ENCODE assay signal across 8 mouse cellular contexts in genomic region chr11:103080323-103081091, GRCm38 (mm10). TPM values are rescaled to one million over a fixed set of nuclear protein-coding genes. Genes with fewer than 3 reads are reported as not detected.
DNase-seq lines count a peak whose midpoint lies in the region; ATAC-seq and TF ChIP-seq lines count a peak whose summit lies in the region.

No protein-coding gene starts in this region.

- H3K4me3 ChIP-seq in testis, adult 2 months (ENCODE audit: control insufficient read depth, low read depth, low read length): peak overlapping the region; percentile 0
- H3K4me3 ChIP-seq in intestine, embryonic 16.5 days (ENCODE audit: low read length): peak overlapping the region; percentile 43
- peak overlapping the region; percentile 25 for H3K4me3 ChIP-seq in neural tube, embryonic 11.5 days (ENCODE audit: low read depth, low read length)

- no peak for TF ChIP-seq POLR2A in testis, adult 2 months (IDR thresholded peaks at IDR 0.05; ENCODE audit: control insufficient read depth, low read depth, low read length)

- no peaks in the 10 kb centered on the region for H3K36me3 ChIP-seq in testis, adult 2 months (ENCODE audit: control insufficient read depth, insufficient read depth, low read length)
- H3K36me3 ChIP-seq in intestine, embryonic 16.5 days (ENCODE audit: control insufficient read depth, insufficient read depth, low read length): no peaks in the 10 kb centered on the region
- H3K36me3 ChIP-seq in neural tube, embryonic 11.5 days (ENCODE audit: control insufficient read depth, insufficient read depth, low read length): no peaks in the 10 kb centered on the region

- H3K9ac ChIP-seq in intestine, embryonic 16.5 days (ENCODE audit: low read depth, low read length): peak overlapping the region; percentile 51; the same call in 1 of the 2 replicates
- H3K9ac ChIP-seq in neural tube, embryonic 11.5 days (ENCODE audit: low read length): peak overlapping the region; percentile 39

- H3K27ac ChIP-seq in testis, adult 2 months (ENCODE audit: control insufficient read depth, insufficient read depth, low read depth, low read length): no peak overlapping the region
- no peak overlapping the region for H3K27ac ChIP-seq in intestine, embryonic 16.5 days (ENCODE audit: low read length)
- H3K27ac ChIP-seq in neural tube, embryonic 11.5 days (ENCODE audit: low read depth, low read length): no peak overlapping the region

- no peak for TF ChIP-seq CTCF in testis, adult 2 months (IDR thresholded peaks at IDR 0.05; ENCODE audit: control insufficient read depth, insufficient read depth, insufficient replicate concordance, low read depth, low read length)

- H3K4me1 ChIP-seq in testis, adult 2 months (ENCODE audit: control insufficient read depth, insufficient read depth, low read length): peaks cover 10% of the 10 kb centered on the region
- peaks cover 7% of the 10 kb centered on the region; the same call in 1 of the 2 replicates for H3K4me1 ChIP-seq in intestine, embryonic 16.5 days (ENCODE audit: control insufficient read depth, insufficient read depth, low read length)
- H3K4me1 ChIP-seq in neural tube, embryonic 11.5 days (ENCODE audit: control insufficient read depth, insufficient read depth, low read length): 0 out of 2 replicates have a peak, but pooled peaks cover 4% of the 10 kb centered on the region

- H3K4me2 ChIP-seq in intestine, embryonic 16.5 days (ENCODE audit: low read depth, low read length): peak overlapping the region; percentile 55
- peak overlapping the region; percentile 53 for H3K4me2 ChIP-seq in neural tube, embryonic 11.5 days (ENCODE audit: low read depth)

- no peak for DNase-seq in frontal cortex, postnatal 14 days (ENCODE audit: low spot score in 2 of 2)
- DNase-seq in testis, postnatal 10 days (ENCODE audit: low spot score): no peak
- DNase-seq in neural tube, embryonic 11.5 days (ENCODE audit: low spot score): peak; percentile 47
- no peak for DNase-seq in layer of hippocampus, postnatal 25 days (ENCODE audit: extremely low spot score in 1 of 2, low spot score in 1 of 2)
- DNase-seq in right cerebral cortex, postnatal 4 days: no peak

- ATAC-seq in frontal cortex, adult (ENCODE audit: low TSS enrichment): peak; percentile 62; the same call in 1 of the 2 replicates
- ATAC-seq in intestine, embryonic 16.5 days: peak; percentile 60
- ATAC-seq in neural tube, embryonic 11.5 days (ENCODE audit: insufficient read depth, low FRiP score, low TSS enrichment): no peak

- H3K9me3 ChIP-seq in intestine, embryonic 16.5 days (ENCODE audit: control insufficient read depth, low read length): no peaks in the 10 kb centered on the region
- H3K9me3 ChIP-seq in neural tube, embryonic 11.5 days (ENCODE audit: control insufficient read depth, low read length): no peaks in the 10 kb centered on the region

- no peaks in the 10 kb centered on the region for H3K27me3 ChIP-seq in testis, adult 2 months (ENCODE audit: control insufficient read depth, insufficient read depth, low read length)
- peaks cover 9% of the 10 kb centered on the region; the same call in 1 of the 2 replicates for H3K27me3 ChIP-seq in intestine, embryonic 16.5 days (replicated peaks; ENCODE audit: control insufficient read depth, insufficient read depth, low read length)
- H3K27me3 ChIP-seq in neural tube, embryonic 11.5 days (ENCODE audit: control insufficient read depth, insufficient read depth, low read length): peaks cover 21% of the 10 kb centered on the region

- WGBS in intestine, embryonic 16.5 days: 4% methylated on average over 43 of the region's 43 CpGs
- WGBS in neural tube, embryonic 11.5 days: 1% methylated on average over 43 of the region's 43 CpGs

RNA-seq across cellular contexts. Expression of gene Plcd3, which starts 21.0 kb away (rescaled TPM):
- 4.9 and 5.5 TPM in 2 replicates for polyA plus RNA-seq in testis, adult 2 months (2012; rRNA removed)
- 2.1 and 2.3 TPM in 2 replicates for polyA plus RNA-seq in intestine, embryonic 16.5 days (2015; fragmentation: Nextera tagmentation; extraction: Ambion mirVana)
- 0.80 and 0.90 TPM in 2 replicates for polyA plus RNA-seq in neural tube, embryonic 11.5 days (2014; fragmentation: Nextera tagmentation; extraction: Ambion mirVana)
- total RNA-seq in layer of hippocampus, postnatal 25 days (2021): 10 to 100 TPM in 1 of 2 experiments, 1 to 10 TPM in 1; 9.1 to 10.2 TPM

RNA-seq across cellular contexts. Expression of gene Acbd4, which starts 21.0 kb away (rescaled TPM):
- polyA plus RNA-seq in testis, adult 2 months (2012; rRNA removed): 5.7 and 7.2 TPM in 2 replicates
- 30.4 and 32.5 TPM in 2 replicates for polyA plus RNA-seq in intestine, embryonic 16.5 days (2015; fragmentation: Nextera tagmentation; extraction: Ambion mirVana)
- 4.4 and 6.4 TPM in 2 replicates for polyA plus RNA-seq in neural tube, embryonic 11.5 days (2014; fragmentation: Nextera tagmentation; extraction: Ambion mirVana)
- 10 to 100 TPM; 79.5 to 90.4 TPM for total RNA-seq in layer of hippocampus, postnatal 25 days (2021)

RNA-seq across cellular contexts. Expression of gene Hexim1, which starts 35.5 kb away (rescaled TPM):
- polyA plus RNA-seq in testis, adult 2 months (2012; rRNA removed): 5.8 and 6.1 TPM in 2 replicates
- polyA plus RNA-seq in intestine, embryonic 16.5 days (2015; fragmentation: Nextera tagmentation; extraction: Ambion mirVana): 4.2 and 4.6 TPM in 2 replicates
- 3.6 and 3.9 TPM in 2 replicates for polyA plus RNA-seq in neural tube, embryonic 11.5 days (2014; fragmentation: Nextera tagmentation; extraction: Ambion mirVana)
- total RNA-seq in layer of hippocampus, postnatal 25 days (2021): 10 to 100 TPM; 52.3 to 53.3 TPM

RNA-seq across cellular contexts. Expression of gene Hexim2, which starts 51.7 kb away (rescaled TPM):
- 38.8 and 53.8 TPM in 2 replicates for polyA plus RNA-seq in testis, adult 2 months (2012; rRNA removed)
- polyA plus RNA-seq in intestine, embryonic 16.5 days (2015; fragmentation: Nextera tagmentation; extraction: Ambion mirVana): 5.8 TPM in 2 replicates
- polyA plus RNA-seq in neural tube, embryonic 11.5 days (2014; fragmentation: Nextera tagmentation; extraction: Ambion mirVana): 5.8 and 7.5 TPM in 2 replicates
- total RNA-seq in layer of hippocampus, postnatal 25 days (2021): 10 to 100 TPM; 13.2 to 14.7 TPM

RNA-seq across cellular contexts. Expression of gene Dcakd, which starts 52.4 kb away (rescaled TPM):
- 24.0 and 26.8 TPM in 2 replicates for polyA plus RNA-seq in testis, adult 2 months (2012; rRNA removed)
- 91.5 and 92.7 TPM in 2 replicates for polyA plus RNA-seq in intestine, embryonic 16.5 days (2015; fragmentation: Nextera tagmentation; extraction: Ambion mirVana)
- polyA plus RNA-seq in neural tube, embryonic 11.5 days (2014; fragmentation: Nextera tagmentation; extraction: Ambion mirVana): 319 and 323 TPM in 2 replicates
- total RNA-seq in layer of hippocampus, postnatal 25 days (2021): 100 to 1,000 TPM; 106 to 109 TPM
